Mouse (Mus musculus) urinary bladder, postnatal 36 days (tissue): ENCODE measurements around the gene Pitpnm3.
"Not testable (repeated sequence)": the region's sequence is repeated elsewhere in the genome, so short reads cannot be mapped to it uniquely, and the experiment has no call there.

Experiments
- DNase-seq, 2 experiments: peaks; one replicate each; pipeline ENCODE4 v3.0.0; 2022; ENCODE audit warnings: low spot score in 2 of 2, mixed read lengths in 1 of 2

The Pitpnm3 gene

DNA sequence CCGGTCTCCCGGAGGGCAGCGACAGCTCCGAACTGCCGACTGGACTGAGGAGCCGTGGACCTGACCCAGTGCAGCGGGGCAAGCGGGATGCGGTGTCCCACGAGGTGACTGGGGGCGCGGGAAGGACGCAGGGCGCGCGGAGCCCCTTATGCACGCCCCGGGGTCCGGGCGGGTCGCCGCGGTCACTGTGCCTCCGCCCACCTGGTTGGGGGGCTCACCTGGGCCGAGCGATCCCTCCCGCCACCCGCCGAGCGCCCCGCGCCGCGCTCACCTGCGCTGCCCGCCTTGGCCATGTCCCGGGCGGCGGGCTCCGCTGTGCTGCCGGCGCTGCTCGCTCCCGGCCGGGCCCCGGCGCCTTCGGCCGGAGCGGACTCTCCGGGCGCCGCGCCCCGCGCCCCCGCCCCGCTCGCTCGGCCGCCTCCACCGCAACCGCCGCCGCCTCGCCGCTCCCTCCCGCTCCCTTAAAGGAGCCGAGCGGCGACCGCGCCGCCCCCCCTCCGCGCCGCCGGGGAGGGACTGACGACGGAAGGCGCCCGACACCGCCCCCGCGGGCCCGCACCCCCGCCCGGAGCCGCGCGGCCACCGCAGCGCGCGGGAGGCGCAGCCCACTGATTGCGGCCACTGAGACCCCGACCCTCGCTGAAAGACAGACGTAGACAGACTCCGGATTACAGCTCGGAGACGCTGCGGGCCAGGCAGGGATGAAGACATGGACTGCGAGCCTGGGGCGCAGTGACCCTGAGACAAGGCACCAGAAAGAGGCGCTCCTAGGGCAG is at the start of gene Pitpnm3:
TSS of gene Pitpnm3 (minus strand) at position 396 of the 776 bp plus-strand sequence.
- no peak for DNase-seq

- DNase-seq = no peak
These were observed 48.7 kb upstream of the Pitpnm3 start for GRCm38 (mm10) chr11:72184252-72184651.

- no peak for DNase-seq
These were observed 45.6 kb upstream of the Pitpnm3 start for GRCm38 (mm10) chr11:72181136-72181535.

GRCm38 (mm10) chr11:72180556-72180955 is 45.0 kb upstream of the Pitpnm3 start:
- DNase-seq = no peak

DNA sequence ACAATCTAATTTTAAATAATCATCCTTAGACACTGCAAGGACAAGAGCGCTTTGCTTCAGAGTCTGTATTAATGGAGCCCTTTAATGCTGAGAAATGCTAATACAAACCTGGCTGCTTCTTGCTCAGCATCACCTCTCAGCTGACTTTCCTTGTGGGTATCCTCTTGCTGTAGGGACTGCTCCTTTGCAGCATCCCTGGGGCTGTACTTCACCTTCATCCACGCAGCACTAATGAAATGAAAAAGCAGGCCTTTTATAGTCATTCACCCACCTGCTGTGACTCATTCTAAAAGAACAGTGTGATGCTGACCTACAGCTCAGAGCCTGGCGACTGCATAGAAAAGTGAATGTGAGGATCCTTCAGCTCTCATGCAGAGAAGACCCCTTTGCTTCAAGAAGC is 41.0 kb upstream of the Pitpnm3 start:
- no peak for DNase-seq

DNA sequence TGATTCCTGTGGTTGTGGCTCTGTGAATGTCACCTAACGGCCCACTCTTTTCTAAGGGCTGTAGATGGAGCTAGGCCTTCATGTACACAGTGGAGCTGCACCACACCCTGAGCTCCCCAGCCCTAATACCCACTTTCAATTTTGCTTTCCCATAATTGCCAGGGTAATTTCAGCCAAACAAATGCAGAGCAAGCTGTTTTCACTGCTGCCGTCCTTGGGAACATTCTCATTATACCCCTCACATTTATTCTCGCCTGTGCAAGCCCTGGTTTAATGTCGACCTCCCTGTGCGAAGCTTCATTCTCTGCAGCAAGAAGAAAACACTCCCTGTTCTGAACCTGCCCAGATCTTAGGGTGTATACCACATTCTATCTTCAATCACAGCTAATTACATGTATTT is 40.4 kb upstream of the Pitpnm3 start:
- DNase-seq = no peak

GRCm38 (mm10) chr11:72174721-72175120 is 39.1 kb upstream of the Pitpnm3 start:
- DNase-seq = no peak

DNA sequence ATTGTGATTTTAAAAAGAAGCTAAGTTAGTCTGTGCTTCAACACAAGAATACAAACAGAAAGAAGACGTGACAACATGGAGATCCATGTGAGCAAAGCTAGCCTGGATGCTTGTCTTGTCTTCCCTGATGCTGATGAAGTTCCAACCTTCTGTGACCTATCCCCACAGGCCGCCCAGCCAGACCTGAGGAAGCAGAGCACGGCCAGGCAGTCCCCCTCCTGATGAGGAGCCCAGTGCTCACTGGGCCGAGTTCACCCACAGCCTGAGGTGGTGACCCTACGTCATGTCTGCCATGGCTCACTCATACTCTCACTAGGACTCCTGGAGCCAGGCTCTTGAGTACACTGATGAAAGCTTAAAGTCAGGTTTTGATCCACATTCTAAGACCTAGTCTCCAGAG is 37.9 kb upstream of the Pitpnm3 start:
- no peak for DNase-seq

- not testable (repeated sequence) for DNase-seq
These were observed 36.3 kb upstream of the Pitpnm3 start for GRCm38 (mm10) chr11:72171906-72172305.

- no peak for DNase-seq
These were observed 34.3 kb upstream of the Pitpnm3 start for GRCm38 (mm10) chr11:72169871-72170270.

- DNase-seq = no peak
These were observed 27.6 kb upstream of the Pitpnm3 start for GRCm38 (mm10) chr11:72163198-72163597.

GRCm38 (mm10) chr11:72156624-72157023 is 21.0 kb upstream of the Pitpnm3 start:
- no peak for DNase-seq

GRCm38 (mm10) chr11:72155981-72156428 is 20.4 kb upstream of the Pitpnm3 start:
- no peak for DNase-seq

DNA sequence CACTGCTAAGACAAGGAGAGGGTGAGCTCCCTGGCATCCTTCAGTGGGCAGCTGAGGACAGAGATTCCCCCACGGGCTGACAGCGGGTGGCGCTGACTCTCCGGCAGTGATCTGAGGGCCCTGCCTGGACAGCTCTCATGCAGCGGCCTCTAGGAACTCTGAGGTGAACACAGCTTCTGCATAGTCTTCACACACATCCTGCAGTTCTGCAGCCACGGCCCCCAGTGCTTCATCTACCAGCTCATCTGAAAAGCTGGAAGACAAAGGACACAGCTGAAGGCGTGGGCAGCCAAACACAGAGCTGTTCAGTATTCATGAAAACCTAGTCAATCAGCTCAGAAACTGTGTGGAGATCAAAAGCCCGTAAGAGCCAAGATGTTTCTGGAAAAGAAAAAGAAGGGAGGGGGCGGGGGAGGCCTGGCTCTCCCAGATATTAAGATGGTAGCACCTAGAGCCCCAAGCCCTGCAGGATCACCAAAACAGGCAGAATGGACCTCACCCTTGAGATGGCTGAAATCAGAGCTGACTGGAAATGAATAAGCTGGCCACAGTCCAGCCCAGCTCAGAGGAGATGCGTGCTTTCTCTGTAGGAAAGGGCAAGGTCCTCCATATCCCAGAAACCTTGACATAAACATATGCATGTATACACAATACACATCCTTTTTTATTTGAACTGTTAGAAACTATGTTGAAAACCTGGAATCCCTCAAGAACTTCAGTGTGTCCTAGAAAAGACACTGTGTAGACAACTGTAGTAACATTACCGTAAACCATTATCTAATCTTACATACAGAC is 19.8 kb upstream of the Pitpnm3 start:
- DNase-seq = no peak

DNA sequence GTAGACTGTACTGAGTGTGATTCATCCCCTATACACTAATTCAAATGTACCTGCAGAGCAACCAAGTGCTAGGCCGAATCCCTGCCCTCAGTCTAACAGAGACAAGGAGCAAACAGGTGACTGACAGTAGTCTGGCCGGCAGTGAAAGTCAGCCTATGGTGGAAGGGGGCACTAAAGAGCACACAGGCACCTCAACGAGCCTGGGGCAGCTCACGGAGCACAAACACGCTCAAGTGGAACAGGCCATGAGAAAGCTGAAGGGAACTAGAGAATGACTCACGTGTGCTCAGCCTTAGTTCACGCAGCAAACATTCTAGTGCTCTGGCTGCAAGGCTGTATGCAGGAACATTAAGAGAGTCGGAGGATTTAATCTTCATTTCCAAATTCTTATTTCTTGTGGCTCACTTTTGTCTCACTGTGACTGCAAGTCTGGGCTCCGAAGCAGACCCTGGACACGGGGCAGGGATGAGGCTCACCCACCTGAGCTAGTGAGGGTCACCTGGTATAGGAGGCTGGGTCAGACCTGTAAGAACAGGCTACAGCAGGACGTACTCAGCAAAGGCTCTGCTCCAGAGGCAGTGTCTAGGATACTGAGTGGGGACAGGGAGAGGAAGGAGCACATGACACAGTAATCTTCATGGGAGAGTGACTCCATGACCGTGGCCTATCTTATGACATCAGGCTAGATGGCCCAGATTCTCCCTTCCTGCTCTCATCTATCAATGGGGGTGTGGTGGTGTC is 17.7 kb upstream of the Pitpnm3 start:
- DNase-seq = no peak

DNA sequence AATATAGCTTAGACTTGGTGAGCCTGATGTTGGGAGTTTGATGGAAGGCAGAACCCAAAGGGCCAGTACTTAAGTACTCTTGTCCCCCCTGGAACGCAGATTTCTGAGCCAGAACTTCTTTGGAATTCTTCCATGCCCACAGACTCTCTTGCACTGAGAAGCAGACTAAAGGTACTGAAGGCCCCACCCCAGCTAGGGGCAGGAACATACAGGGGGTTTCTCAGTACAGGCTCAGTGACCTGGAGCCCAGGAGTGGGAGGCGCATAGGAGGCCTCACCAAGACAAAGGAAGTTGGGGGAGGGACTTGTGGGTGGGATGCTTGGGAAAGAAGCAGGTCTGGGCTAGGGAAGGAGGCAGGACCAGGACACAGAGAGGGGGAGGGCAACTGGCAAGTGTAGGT is 15.5 kb upstream of the Pitpnm3 start:
- no peak for DNase-seq

- DNase-seq = no peak
These were observed 12.3 kb upstream of the Pitpnm3 start for GRCm38 (mm10) chr11:72147910-72148309.

DNA sequence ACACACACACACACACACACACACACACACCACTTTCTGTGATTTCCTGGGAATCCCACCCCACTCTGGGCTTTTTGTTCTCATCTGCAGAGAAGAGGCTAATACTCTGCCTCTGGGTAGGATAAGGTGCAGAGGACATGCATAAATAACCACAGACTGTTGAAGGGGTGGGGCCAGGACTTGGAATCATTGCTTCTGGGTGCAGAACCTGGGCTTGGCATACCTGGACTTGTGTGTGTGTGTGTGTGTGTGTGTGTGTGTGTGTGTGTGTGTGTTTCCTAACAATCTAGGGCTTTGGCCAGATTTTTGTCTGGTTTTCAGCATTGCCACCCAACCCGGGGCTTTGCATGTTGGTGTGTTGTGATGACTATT is 10.3 kb upstream of the Pitpnm3 start:
- DNase-seq = no peak

DNA sequence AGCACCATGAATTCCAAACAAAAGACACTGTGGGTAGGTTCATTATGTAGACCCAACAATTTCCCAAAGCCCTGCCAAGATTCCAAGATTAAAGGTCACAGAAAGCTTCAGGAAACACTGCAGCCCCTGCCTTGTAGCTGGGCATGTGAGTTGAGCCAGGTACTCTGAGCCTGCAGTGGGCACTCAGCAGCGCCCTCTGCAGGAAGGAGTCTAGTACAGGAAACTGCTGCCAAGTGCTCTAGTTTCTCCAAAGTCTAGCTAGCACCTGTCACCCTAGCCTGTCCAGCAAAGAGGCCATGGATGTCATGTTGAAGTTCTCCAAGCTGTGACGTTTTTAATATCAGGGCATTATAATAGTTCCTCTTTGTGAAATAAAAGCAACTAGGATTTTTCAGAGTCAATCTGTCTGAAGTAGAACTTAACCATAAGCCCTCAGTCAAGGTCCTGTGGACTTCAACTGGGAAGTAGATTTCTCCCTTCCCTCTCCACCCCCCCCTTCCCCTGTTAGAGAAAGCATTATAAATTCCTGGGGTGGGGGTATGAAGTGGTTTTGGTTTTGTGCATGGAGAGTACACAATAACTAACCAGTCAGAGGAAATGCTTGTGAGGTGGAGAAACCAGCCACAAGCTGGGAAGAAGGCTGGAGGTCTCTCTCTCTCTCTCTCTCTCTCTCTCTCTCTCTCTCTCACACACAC is 9.8 kb upstream of the Pitpnm3 start:
- no peak for DNase-seq

DNA sequence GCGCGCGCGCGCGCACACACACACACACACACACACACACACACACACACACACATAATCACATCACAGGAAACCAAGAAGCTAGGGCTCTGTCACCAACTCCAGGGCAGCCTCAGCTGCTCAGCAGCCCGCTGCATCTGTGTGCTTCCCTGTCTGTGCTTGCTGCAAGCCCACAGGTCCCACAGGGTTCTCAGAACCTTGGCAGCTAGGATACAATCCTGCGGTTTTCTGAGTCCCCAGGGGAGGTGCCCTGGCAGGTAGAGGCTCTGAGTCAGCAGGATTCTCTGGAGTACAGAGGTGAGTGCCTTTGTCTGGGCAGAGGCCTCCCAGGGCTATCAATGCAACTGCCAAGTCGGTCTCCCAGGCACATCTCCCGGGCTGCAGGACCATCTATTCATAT is 7.3 kb upstream of the Pitpnm3 start:
- DNase-seq = peak; percentile 59 to 64

DNA sequence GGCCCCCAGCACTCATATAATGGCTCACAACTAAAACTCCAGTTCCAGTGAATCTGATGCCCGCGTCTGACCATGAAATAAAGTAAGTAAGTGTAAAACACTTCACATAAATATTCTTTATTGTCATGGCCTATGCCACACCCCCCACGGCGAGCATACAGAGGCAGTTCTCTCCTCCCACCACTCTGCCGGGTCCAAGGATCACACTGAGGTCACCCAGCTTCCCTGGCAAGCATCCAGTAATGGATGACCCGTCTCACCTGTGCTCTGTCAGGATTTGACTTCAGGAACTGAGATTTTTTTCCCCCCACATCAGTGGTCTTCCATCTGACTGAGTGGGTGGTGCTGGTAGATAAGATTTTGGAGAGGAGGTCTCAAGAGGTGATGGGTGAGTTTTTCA is 4.6 kb upstream of the Pitpnm3 start:
- no peak for DNase-seq
